Mouse (Mus musculus) heart, postnatal 0 days (tissue): ENCODE results near the gene Dcp1a. TPM values are rescaled to one million over a fixed set of nuclear protein-coding genes. Genes with fewer than 3 reads are reported as not detected.
A peak's percentile ranks its signal among the peaks of the same experiment; 100 is the strongest.
"Not testable (repeated sequence)": the region's sequence is repeated elsewhere in the genome, so short reads cannot be mapped to it uniquely, and the experiment has no call there.

Experiments
- ATAC-seq: fragments of 200-750 bp; cut with Nextera tagmentation; 2 replicates; pipeline ENCODE4 v1.8.0; 2017; ENCODE audit warnings: low read depth, moderate number of reproducible peaks, moderate library complexity; ENCODE audit not compliant: insufficient read depth
- DNase-seq: peaks from one replicate; pipeline ENCODE4 v3.0.0-alpha.2; 2016; ENCODE audit warnings: low spot score
- H3K27ac ChIP-seq: fragments of 300-500 bp; sonication (generic); 2 replicates; pipeline ENCODE4 v1.5.1; 2014; ENCODE audit warnings: low read depth, mild to moderate bottlenecking
- H3K27me3 ChIP-seq: fragments of 300-500 bp; sonication (generic); 2 replicates; pipeline ENCODE4 v1.6.1; 2014; ENCODE audit warnings: low read length, mixed read lengths; ENCODE audit not compliant: control insufficient read depth, insufficient read depth
- H3K36me3 ChIP-seq: fragments of 300-500 bp; sonication (generic); replicated peaks from 2 replicates; pipeline ENCODE4 v1.6.1; 2014; ENCODE audit warnings: low read length, mixed read lengths; ENCODE audit not compliant: control insufficient read depth, insufficient read depth
- H3K4me1 ChIP-seq: fragments of 300-500 bp; sonication (generic); 2 replicates; pipeline ENCODE4 v1.6.1; 2014; ENCODE audit warnings: antibody characterized with exemption; ENCODE audit not compliant: control insufficient read depth, insufficient read depth
- H3K4me2 ChIP-seq: fragments of 300-500 bp; sonication (generic); 2 replicates; pipeline ENCODE4 v1.6.1; 2014; ENCODE audit warnings: low read depth, mild to moderate bottlenecking, low read length, moderate library complexity
- H3K4me3 ChIP-seq: fragments of 300-500 bp; sonication (generic); 2 replicates; pipeline ENCODE4 v1.5.1; 2014; ENCODE audit warnings: low read depth, low read length
- H3K9ac ChIP-seq: fragments of 300-500 bp; sonication (generic); replicated peaks from 2 replicates; pipeline ENCODE4 v1.6.1; 2014; ENCODE audit warnings: low read depth, low read length, mixed read lengths
- H3K9me3 ChIP-seq: fragments of 300-500 bp; sonication (generic); replicated peaks from 2 replicates; pipeline ENCODE4 v1.6.1; 2016; ENCODE audit warnings: low read length; ENCODE audit not compliant: control insufficient read depth
- CTCF ChIP-seq: IDR thresholded peaks from 2 replicates; pipeline ENCODE4 v1.5.1; 2016; ENCODE audit warnings: antibody characterized with exemption, control low read depth, low read depth
- EP300 ChIP-seq: IDR thresholded peaks from 2 replicates; pipeline ENCODE4 v1.6.1; 2016; ENCODE audit warnings: antibody characterized with exemption, low read depth
- WGBS: fragments of 180-500 bp; shearing (Covaris S2); extraction: QIAGEN DNeasy Blood & Tissue Kit; methylation state at CpG from one replicate; pipeline ENCODE4 v1.1.7; 2014; 5-methylcytosine and 5-hydroxymethylcytosine counted together
- polyA plus RNA-seq: library from polyadenylated mRNA; unstranded; fragments of >200 nt; fragmentation: Nextera tagmentation; extraction: Ambion mirVana; gene quantifications from 2 replicates; pipeline ENCODE4 v1.2.1, GENCODE M21; 2015
- total RNA-seq: library from RNA; depleted of rRNA; stranded (reverse); fragments of >200 nt; gene quantifications from 2 replicates; pipeline ENCODE4 v1.2.3, GENCODE M21; 2014; ENCODE audit warnings: low replicate concordance

The Dcp1a gene
- total and polyA plus RNA-seq, 2 experiments from 2014 or later: 7.8 to 23.5 TPM

DNA sequence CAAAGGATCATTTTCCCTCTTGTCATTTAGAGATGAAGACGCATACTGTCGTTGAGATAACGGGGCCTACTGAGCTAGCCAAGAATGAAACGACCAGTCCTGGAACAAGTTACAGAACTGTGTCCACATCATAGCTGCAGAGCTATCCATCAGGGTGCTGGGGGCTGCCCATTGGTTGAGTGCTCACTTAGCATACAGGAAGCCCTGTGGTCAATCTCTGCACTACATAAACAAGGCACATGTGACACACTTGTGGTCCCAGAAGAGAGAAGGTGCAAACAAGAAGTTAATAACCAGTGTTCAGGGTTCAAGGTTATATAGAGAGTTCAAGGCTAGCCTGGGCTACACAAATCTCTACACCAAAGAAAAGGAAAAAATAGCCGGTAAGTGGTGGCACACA is 52.1 kb downstream of the Dcp1a start:
- no peak for TF ChIP-seq EP300
- TF ChIP-seq CTCF: no peak
- Histone ChIP-seq H3K4me2 (no peak overlapping the region), H3K9me3 (no peaks in the 10 kb centered on the region), H3K27ac (no peak overlapping the region), H3K36me3 (peaks cover 17% of the 10 kb centered on the region), H3K9ac (no peak overlapping the region), H3K27me3 (no peaks in the 10 kb centered on the region), H3K4me1 (no peaks in the 10 kb centered on the region; the same call in 1 of the 2 replicates), H3K4me3 (no peak overlapping the region)
- 51% methylated on average over 5 of the region's 5 CpGs for WGBS
- ATAC-seq (no peak), DNase-seq (no peak)

DNA sequence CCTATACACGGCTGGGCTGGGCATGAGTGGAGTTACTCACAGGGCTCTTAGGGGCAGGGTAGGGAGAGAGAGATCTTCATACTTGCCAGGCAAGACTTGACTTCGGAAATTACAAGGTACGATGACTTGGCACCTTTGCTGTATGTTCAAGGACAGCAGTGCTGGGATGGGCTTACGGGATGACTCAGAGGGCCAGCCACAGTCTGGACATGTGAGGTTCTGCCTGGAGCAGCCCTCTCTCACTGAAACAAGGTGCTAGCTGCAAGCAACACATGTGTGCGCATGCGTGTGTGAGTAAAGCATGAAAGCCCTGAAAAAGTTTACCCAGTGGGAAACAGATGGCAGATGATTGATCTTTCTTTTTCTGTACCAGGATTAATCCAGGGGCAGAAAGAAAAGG is 52.6 kb downstream of the Dcp1a start:
- no peak for TF ChIP-seq EP300
- no peak for TF ChIP-seq CTCF

DNA sequence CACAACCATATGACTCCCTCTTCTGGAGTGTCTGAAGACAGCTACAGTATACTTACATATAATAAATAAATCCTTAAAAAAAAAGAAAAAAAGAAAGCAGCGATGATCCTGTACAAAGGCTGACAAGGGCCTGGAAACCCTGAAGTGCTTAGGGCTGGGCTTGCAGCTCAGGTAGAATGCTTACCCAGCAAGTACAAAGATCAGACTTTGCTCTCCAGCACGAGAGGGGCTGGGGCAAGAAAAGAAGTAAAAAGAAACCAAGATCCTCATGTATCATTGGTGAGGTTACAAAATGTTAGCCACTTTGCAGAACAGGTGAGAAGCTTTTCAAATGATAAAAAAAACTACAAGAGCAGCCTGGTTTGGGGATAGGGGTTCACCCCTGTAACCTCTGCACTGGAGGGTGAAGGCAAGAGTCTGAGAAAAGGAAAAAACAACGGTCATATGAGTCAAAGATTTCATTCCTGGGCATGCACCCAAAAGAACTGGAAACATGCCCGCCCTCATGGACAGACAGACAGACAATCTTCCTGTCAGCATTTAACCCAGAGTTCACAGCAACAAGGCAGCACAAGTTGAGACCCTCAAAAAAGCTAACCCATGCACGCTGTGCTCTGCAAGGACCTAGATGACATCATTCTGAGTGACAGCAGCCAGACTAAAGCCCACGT is 54.6 kb downstream of the Dcp1a start:
- Histone ChIP-seq H3K27ac (no peak overlapping the region), H3K27me3 (no peaks in the 10 kb centered on the region), H3K4me3 (no peak overlapping the region), H3K9me3 (no peaks in the 10 kb centered on the region), H3K36me3 (no peaks in the 10 kb centered on the region), H3K4me2 (no peak overlapping the region), H3K9ac (no peak overlapping the region), H3K4me1 (no peaks in the 10 kb centered on the region; the same call in 1 of the 2 replicates)
- no peak for TF ChIP-seq CTCF
- TF ChIP-seq EP300: no peak
- ATAC-seq (no peak), DNase-seq (no peak)
- WGBS: 59% methylated on average over 6 of the region's 6 CpGs

More for the DNA sequence above, 52.6 kb downstream of the Dcp1a start:
- Histone ChIP-seq H3K4me2 (no peak overlapping the region), H3K4me3 (no peak overlapping the region), H3K27me3 (no peaks in the 10 kb centered on the region), H3K27ac (no peak overlapping the region), H3K4me1 (no peaks in the 10 kb centered on the region; the same call in 1 of the 2 replicates), H3K9me3 (no peaks in the 10 kb centered on the region), H3K36me3 (peaks cover 14% of the 10 kb centered on the region), H3K9ac (no peak overlapping the region)
- no peak for DNase-seq
- no peak for ATAC-seq
- 90% methylated on average over 6 of the region's 6 CpGs for WGBS

DNA sequence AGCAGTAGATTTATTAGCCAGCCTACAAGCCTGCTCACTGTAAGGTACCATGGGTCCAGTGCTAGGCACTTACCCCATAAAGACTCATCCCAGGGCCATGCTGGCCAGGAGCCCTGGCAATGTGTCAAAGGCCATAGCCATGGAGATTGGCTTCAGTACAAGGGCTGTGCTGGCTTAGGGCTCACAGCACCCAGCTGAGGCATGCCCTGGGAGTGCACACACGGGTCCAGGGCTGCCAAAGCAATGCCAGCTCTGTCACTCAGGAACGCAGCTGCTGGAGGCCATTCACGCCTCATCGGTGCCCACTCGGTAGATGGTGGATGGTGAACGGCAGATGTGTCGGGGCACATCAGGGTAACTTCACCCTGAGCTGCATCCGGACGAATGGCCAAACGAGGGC is 62.2 kb downstream of the Dcp1a start:
- H3K4me3 ChIP-seq: no peak overlapping the region
- no peak for TF ChIP-seq CTCF
- TF ChIP-seq EP300: no peak
- H3K9ac ChIP-seq: no peak overlapping the region
- H3K27ac ChIP-seq: no peak overlapping the region
- DNase-seq (peak; percentile 16), ATAC-seq (peak; percentile 80)
- no peaks in the 10 kb centered on the region for H3K9me3 ChIP-seq
- H3K4me2 ChIP-seq: no peak overlapping the region
- no peaks in the 10 kb centered on the region for H3K4me1 ChIP-seq
- 64% methylated on average over 10 of the region's 10 CpGs for WGBS
- no peaks in the 10 kb centered on the region for H3K27me3 ChIP-seq
- no peaks in the 10 kb centered on the region for H3K36me3 ChIP-seq

DNA sequence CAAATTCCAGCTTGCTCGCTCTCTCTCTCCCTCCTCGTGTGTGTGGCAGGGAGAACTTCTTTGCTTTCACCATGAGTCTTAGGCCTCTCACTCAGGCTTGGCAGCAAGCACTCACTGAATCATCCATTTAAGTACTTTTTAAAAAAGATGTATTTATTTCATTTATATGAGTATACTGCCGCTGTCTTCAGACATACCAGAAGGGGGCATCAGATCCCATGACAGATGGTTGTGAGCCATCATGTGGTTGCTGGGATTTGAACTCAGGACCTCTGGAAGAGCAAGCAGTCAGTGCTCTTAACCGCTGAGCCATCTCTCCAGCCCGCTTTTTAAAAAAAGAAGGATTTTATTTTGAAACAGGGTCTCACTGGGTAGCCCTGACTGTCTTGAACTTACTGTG is 64.0 kb downstream of the Dcp1a start:
- H3K4me1 ChIP-seq, H3K9me3 ChIP-seq, H3K9ac ChIP-seq, H3K4me3 ChIP-seq, H3K27me3 ChIP-seq, ATAC-seq, DNase-seq, H3K27ac ChIP-seq, H3K4me2 ChIP-seq, H3K36me3 ChIP-seq: not testable (repeated sequence)
- 92% methylated on average over 5 of the region's 5 CpGs for WGBS

DNA sequence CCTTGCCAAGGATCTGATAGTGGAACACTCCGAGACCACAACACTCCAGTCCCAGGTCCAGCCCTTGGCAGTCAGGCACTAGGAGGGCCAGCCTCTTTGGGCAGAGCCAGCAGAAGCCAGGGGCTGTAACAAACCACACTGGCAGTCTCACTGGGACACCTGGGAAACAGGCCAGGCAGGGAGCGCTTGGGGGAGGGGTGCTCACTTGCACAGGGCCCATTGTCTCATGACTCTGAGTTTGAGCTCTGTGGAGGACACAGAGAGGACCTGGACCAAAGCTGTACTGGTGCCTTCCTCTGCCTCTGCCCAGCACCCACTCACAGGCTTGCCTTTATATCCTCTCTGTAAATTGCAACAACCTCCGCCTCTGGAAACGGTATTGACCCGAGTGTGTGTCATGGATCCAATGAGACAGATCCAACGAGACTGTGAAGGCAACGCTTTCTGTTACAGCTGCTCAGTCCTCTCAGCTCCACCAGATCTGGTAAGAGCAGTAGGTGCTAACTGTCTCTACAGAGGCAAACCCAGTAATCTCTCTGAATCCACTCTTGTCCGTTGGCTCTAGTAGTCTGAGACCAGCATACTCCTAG is 68.9 kb downstream of the Dcp1a start, which contains the start of gene Tkt:
Gene Tkt (plus strand): TSS at position 229 of the 590 bp plus-strand sequence.
- TF ChIP-seq CTCF (no peak), EP300 (no peak)
- Histone ChIP-seq H3K4me2 (peak within 1 kb of the TSS; percentile 94), H3K9ac (peak within 1 kb of the TSS; percentile 89), H3K9me3 (no peaks in the 10 kb centered on the region), H3K27ac (peak within 1 kb of the TSS; percentile 97), H3K27me3 (no peaks in the 10 kb centered on the region), H3K4me1 (peaks cover 42% of the 10 kb centered on the region), H3K4me3 (peak within 1 kb of the TSS; percentile 80), H3K36me3 (no peaks in the 10 kb centered on the region)
- DNase-seq (peak; percentile 80), ATAC-seq (peak; percentile 76)
- 17% methylated on average over 8 of the region's 8 CpGs for WGBS
